Mouse (Mus musculus) heart, adult 2 months (tissue): ENCODE measurements at regions not wholly inside any gene's neighbourhood (a gene's known extent, or its start where the extent isn't known, plus 50 kb on each side); places are given as distances from the start of the nearest gene placed in this dataset.

Source experiments
- DNase-seq, 2 experiments: peaks; one replicate each; pipeline ENCODE4 v3.0.0; 2021
- H3K27ac ChIP-seq: fragments of 200-600 bp; 2 replicates; pipeline ENCODE4 v1.8.1; 2022
- H3K27me3 ChIP-seq: fragments of 200-500 bp; 2 replicates; pipeline ENCODE4 v1.6.1; 2012; ENCODE audit warnings: mild to moderate bottlenecking, low read length, inconsistent platforms, mixed read lengths; ENCODE audit not compliant: control insufficient read depth, insufficient read depth
- H3K36me3 ChIP-seq: fragments of 200-500 bp; 2 replicates; pipeline ENCODE4 v1.6.1; 2012; ENCODE audit warnings: low read length, inconsistent platforms; ENCODE audit not compliant: control insufficient read depth, insufficient read depth
- H3K4me1 ChIP-seq: fragments of 200-500 bp; 2 replicates; pipeline ENCODE4 v1.6.1; 2011; ENCODE audit warnings: low read length; ENCODE audit not compliant: control insufficient read depth, insufficient read depth
- H3K4me3 ChIP-seq: fragments of 200-600 bp; 2 replicates; pipeline ENCODE4 v1.8.1; 2022
- H3K79me2 ChIP-seq: fragments of 200-500 bp; replicated peaks from 2 replicates; pipeline ENCODE4 v1.6.1; 2012; ENCODE audit warnings: mild to moderate bottlenecking, inconsistent platforms, low read length, moderate library complexity, mixed read lengths; ENCODE audit not compliant: control insufficient read depth, insufficient read depth
- H3K9ac ChIP-seq: fragments of 200-500 bp; 2 replicates; pipeline ENCODE4 v1.6.1; 2012; ENCODE audit warnings: low read depth, mild to moderate bottlenecking, control low read depth, inconsistent platforms, low read length, mixed read lengths
- CTCF ChIP-seq: fragments of 200-600 bp; IDR thresholded peaks from 2 replicates; pipeline ENCODE4 v1.8.1; 2022; ENCODE audit warnings: antibody characterized with exemption, mild to moderate bottlenecking, moderate library complexity
- EP300 ChIP-seq: fragments of 200-500 bp; IDR thresholded peaks from 2 replicates; pipeline ENCODE4 v1.6.1; 2011; ENCODE audit warnings: low read depth, low read length, control low read depth; ENCODE audit not compliant: insufficient read depth
- POLR2A ChIP-seq: fragments of 200-500 bp; IDR thresholded peaks from 2 replicates; pipeline ENCODE4 v1.6.1; 2011; ENCODE audit warnings: mild to moderate bottlenecking, low read depth, low read length, control low read depth; ENCODE audit not compliant: insufficient read depth
- WGBS: fragments of 180-500 bp; shearing (Covaris S2); methylation state at CpG from one replicate; pipeline ENCODE4 v1.1.7; 2018; 5-methylcytosine and 5-hydroxymethylcytosine counted together
- intact Hi-C: fragments of 180-260 bp; cut with DNase I; formaldehyde crosslinking; loops from one replicate; pipeline ENCODE4 v1.15.1; 2025

DNA sequence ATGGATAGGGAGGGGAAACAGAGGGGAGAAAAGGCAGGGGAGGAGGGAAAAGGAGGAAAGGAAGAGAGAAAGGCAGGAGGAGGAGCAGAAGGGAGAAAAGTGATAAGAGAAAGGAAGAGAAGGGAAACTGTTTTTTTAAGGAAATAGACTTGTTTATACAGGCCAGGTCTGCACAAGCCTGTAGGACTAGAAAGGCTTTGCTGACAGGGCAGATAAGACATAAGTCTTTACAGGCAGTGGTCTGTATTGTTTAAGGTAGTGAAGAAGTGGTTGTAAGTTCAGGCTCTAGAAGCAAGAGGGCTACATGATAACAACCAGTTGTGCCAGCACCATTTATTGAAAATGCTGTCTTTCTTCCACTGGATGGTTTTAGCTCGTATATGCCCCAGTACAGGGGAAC, 75.4 kb upstream of the Rnaseh2b start:
- no peak for TF ChIP-seq CTCF
- no peak for TF ChIP-seq EP300
- TF ChIP-seq POLR2A = no peak
- no peak for DNase-seq
- WGBS = 80% methylated on average over 1 of the region's 1 CpGs
- no peak overlapping the region for H3K4me3 ChIP-seq
- intact Hi-C loops = no loop called here
- H3K36me3 ChIP-seq = no peaks in the 10 kb centered on the region
- H3K27me3 ChIP-seq = no peaks in the 10 kb centered on the region
- no peak overlapping the region for H3K27ac ChIP-seq
- no peaks in the 10 kb centered on the region for H3K79me2 ChIP-seq
- no peaks in the 10 kb centered on the region for H3K4me1 ChIP-seq
- H3K9ac ChIP-seq = no peak overlapping the region

DNA sequence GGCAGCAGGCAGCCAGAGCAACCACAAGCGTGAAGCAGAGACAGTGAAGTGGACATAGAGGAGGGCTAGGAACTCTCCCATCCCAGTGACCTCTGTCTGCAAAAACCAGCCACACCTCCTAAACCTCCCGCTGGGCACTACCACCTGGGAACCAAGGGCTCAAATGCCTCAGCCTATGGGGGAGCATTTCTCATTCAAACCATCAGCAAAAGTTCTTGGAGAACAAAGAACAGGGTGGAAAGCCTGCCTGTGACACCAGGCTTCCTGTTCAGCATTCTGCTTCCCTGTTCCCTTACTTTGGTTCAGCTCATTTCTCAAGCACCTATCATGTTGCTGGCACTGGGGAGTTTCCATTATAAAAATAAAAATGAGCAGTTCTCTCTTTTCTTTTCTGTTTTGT, 74.4 kb upstream of the Rnaseh2b start:
- Histone ChIP-seq H3K27ac (no peak overlapping the region), H3K9ac (no peak overlapping the region), H3K4me3 (no peak overlapping the region), H3K4me1 (no peaks in the 10 kb centered on the region), H3K79me2 (no peaks in the 10 kb centered on the region), H3K36me3 (no peaks in the 10 kb centered on the region), H3K27me3 (no peaks in the 10 kb centered on the region)
- intact Hi-C loops = no loop called here
- 74% methylated on average over 2 of the region's 2 CpGs for WGBS
- no peak for TF ChIP-seq EP300
- no peak for TF ChIP-seq POLR2A
- no peak for TF ChIP-seq CTCF
- DNase-seq = no peak

DNA sequence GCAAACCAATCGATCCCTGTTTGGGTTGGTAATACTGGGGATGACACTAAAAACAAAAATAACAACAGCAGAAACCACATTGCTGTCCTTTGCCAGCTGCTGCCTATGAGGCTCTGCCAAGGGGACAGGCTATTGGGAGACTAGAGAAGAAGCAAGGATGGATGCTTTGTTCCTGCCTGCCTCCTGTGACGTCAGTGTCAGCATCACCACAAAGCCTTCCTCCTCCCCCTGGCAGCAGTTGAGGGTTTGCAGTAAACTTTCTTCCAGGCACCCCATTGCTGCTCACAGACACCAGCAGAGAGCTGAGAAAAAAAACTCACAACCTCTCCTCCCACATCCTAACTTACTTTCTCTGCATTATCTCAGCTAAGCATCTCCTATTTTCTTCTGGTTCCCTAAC, 73.7 kb upstream of the Rnaseh2b start:
- Histone ChIP-seq H3K4me1 (no peaks in the 10 kb centered on the region), H3K27ac (no peak overlapping the region), H3K27me3 (no peaks in the 10 kb centered on the region), H3K79me2 (no peaks in the 10 kb centered on the region), H3K4me3 (no peak overlapping the region), H3K36me3 (no peaks in the 10 kb centered on the region), H3K9ac (no peak overlapping the region)
- intact Hi-C loops = no loop called here
- WGBS = 62% methylated on average over 2 of the region's 2 CpGs
- DNase-seq = no peak
- no peak for TF ChIP-seq POLR2A
- no peak for TF ChIP-seq EP300
- no peak for TF ChIP-seq CTCF

DNA sequence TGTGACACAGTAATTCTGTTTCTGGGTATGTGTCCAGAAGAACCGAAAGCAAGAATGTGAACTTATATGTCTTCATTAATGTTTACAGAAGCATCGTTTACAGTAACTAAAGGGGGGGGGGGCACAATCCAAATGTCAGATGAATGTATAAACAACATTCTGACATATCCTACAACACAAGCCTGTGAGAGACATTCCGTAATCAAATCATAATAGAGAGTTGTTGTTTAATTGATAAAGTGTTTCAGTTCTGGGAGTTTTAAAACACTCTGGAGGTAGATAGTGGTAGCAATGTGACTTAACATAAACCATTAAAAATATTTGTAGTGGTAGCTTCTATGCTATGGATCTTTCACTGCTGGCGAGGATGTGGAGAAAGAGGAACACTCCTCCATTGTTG, 71.6 kb upstream of the Rnaseh2b start:
- Histone ChIP-seq H3K9ac (no peak overlapping the region), H3K36me3 (no peaks in the 10 kb centered on the region), H3K79me2 (no peaks in the 10 kb centered on the region), H3K4me1 (no peaks in the 10 kb centered on the region), H3K27me3 (no peaks in the 10 kb centered on the region), H3K27ac (no peak overlapping the region), H3K4me3 (no peak overlapping the region)
- 87% methylated on average over 4 of the region's 4 CpGs for WGBS
- DNase-seq = no peak
- intact Hi-C loops = no loop called here
- no peak for TF ChIP-seq CTCF
- TF ChIP-seq POLR2A = no peak
- no peak for TF ChIP-seq EP300
